Mouse (Mus musculus): ENCODE results near the gene Fip1l1.

GRCm38 (mm10) chr5:74549566-74549965, 14.3 kb downstream of the Fip1l1 start:
- TF ChIP-seq EP300 (IDR thresholded peaks at IDR 0.05; ENCODE audit: insufficient read depth, low read depth, low read length) (no peak), CTCF (IDR thresholded peaks at IDR 0.05) (no peak), POLR2A (IDR thresholded peaks at IDR 0.05; ENCODE audit: insufficient read depth, low read depth, low read length) (no peak)

All from heart, adult 2 months (tissue).